Mouse (Mus musculus): ENCODE measurements around the gene Akap13.

Akap13 gene

DNA sequence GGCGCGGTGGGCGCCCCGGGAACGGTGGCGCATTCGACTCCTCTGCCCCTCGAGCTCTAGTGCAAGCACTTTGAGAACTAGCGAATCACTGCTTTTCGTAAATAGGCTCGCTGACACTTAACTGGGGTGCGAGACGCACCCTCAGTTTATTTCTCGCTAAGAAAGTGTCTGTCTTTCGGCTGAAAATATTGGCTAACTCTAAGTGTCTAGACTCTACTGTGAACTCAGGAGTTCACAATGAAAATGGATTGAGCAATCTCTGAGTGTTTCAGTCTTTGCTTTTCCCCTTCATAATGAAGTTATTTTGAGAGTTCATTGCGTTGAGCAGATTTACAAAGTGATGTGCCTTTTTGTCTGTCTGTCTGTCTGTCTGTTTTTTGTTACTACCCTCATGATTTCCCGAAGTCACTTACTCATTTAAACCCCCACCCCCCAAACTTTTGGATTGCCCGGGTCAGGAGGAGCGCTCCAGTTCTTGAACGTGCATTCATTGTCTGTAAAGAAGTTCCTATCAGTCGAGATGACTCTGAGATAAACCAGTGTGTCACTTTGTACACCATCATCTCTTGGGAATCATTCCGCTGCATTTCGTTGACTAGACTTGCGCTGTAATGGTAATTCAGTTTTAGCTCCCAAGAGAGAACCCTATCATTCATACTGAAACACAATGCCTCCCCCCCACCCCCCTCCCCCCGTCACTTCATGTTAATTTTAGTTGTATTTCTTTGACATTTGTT, 986 bp downstream of the Akap13 start:
- intact Hi-C loops (cut with DNase I), result loop anchor here (5.0 to 10.0 kb wide), 2 partner anchors 61 to 98 kb away; no protein-coding TSS in a partner anchor

DNA sequence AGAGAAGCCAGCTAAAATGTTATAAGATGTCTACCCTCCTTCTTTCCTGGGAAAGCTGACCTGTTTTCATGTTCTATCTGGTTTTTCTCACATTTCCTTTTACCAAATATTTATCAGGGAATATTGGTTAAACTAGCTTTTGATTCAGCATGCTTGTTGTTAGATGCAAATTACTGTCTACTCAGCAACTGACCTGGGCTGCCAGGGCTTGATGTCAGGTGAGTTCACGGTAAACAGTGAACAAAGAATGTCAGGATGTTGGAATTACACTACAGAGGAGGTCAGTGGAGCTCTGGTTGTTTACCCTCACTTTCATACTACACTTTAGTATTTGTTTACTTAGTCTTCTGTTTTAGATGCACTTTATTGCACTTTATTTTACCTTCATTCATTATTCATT, 5.0 kb downstream of the Akap13 start:
- intact Hi-C loops (cut with DNase I), result no loop called here

DNA sequence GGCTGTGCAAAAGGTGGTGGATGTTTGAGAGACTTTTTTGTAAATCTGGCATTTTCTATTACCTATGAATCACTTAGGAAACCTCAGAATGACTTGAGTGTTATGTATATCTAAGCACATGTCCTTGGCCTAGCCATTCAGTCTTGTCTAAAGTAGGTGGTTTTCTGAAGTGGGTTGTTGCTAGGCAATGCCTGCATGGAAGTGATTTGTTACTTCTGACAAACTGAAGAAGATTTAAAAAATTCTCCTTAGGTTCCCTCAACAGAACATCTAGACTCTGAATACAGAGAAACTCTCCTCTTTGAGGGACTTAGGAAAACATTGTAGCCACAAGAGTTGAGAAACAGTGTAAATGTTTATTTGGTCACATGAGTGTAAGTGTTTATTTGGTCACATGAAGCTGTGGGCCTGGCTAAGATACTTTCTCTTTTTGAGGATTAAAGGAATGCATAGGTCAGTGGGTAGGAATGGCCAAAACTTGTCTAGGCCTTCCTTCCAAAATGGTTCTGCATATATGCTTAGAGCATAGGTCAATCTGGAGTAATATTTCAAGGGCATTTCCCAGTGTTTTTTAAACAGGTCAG, 8.3 kb downstream of the Akap13 start:
- intact Hi-C loops (cut with DNase I), result no loop called here

DNA sequence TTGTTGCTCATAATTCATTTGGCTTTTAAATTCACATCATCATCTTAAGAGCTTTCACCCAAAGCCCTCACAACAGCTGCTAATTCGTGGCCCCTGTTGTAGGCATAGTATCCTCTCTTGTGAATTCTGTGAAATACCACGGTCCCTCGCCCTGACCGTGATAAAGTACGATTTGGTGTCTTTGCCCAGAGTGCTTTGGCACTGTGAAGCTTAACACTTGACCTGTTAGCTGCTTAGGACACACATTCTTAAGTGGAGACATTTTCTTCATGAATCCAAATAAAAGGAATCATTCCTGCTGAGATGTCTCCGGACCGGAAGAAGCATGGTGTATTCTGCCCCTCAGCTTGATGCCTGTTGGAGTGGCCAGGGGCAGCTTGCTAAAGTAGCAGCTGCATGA, 12.5 kb downstream of the Akap13 start:
- intact Hi-C loops (cut with DNase I), result no loop called here

DNA sequence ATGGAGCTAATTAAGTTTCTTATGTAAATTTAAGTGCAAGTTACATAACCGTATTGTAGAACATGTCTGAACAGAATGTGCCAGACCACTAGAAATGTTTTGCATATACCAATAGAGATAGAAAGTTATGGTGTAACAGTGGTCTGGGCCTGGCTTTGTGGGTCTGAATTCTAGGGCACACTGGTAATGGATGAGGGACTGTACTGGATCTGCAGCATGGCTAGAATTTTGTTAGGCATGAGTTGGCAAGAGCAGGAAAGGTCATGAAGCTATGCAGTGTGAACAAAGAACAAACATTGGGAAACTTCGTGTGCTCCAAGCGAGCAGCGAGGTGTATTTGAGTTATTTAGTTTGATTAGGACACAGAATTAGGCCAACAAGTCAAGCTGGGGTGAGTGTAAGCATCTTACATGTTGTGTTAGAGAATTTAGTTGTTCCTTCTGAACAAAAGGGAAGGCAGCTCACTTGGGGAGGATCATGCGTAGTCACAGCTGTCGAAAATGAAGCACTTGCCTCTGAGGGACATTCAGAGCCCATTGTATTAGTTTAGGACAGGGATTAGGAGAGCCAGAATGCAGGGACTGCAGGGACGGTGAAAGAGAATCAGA, 15.1 kb downstream of the Akap13 start:
- intact Hi-C loops (cut with DNase I), result no loop called here

DNA sequence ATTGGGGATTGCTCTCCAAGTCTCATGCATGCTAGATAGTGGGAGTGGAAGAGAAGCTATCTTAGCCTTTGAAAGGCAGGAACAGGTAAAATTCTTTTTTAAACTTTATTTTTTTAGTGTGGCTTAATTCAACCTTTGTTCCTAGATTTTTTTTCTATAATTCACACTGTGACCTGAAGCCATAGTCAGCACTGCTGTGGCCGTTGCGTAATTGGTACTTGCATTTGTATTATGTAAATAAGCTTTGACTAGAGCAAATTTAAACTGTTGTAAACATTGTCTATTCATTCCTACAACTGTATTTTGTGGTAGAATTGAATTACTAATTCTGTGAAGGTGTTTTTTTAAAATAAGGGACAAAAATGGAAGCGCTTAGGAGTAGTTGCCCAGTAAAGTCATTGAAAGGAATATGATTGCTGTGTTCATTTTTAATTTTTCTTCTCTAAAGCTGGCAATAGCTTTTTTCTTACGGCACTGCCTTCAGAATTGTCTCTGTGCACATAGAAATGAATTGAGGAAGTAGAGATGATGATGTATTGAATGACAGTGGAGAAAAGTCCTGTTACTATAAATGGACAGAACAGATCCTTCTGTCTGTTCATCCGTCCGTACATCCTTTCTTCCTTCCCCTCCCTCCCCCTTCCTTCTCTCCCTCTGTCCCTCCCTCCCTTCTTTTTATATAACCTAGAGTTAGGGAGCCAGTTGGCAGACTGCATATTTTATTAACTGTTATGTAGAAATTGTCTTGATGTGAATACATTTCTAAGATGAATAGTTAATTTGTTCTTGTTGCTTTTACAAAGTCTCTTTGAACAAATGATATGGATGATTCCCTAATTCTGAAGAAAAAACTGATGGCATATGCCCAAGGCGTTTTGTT, 17.2 kb downstream of the Akap13 start:
- intact Hi-C loops (cut with DNase I), result no loop called here

DNA sequence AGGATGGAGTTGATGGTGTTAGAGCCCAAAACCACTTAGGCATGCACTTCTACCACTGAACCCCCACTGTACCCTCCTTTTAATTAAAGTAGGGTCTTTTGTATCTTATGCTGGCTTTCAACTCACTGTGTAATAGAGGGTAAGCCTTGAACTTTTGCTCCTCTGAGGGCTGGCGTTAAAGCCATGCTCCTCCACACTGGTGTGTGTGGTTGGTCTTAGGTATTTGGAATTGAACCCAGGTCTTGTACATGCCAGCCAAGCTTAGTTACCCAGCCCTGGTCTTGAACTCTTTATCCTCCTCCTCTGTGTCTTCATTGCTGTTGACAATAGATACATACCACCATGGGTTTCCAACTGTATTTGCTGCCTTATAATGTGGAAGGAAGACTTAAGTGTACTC, 18.0 kb downstream of the Akap13 start:
- intact Hi-C loops (cut with DNase I), result no loop called here

DNA sequence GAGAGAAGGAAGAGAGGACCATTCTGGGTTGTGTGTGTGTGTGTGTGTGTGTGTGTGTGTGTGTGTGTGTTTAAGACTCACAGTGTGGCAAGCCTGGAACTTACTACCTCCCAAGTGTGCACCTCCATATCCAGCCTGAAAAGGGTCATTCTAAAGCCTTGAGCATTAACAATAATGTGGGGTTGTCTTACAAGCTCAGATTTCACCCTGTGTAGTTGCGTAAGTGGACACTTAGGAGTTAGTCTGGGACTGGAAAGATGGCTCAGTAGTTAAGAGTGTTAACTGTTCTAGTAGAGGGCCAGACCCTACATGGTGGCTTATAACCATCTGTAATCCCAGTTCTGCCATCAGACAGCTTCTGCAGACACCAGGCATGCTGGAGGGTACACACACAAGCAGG, 18.7 kb downstream of the Akap13 start:
- intact Hi-C loops (cut with DNase I), result no loop called here

DNA sequence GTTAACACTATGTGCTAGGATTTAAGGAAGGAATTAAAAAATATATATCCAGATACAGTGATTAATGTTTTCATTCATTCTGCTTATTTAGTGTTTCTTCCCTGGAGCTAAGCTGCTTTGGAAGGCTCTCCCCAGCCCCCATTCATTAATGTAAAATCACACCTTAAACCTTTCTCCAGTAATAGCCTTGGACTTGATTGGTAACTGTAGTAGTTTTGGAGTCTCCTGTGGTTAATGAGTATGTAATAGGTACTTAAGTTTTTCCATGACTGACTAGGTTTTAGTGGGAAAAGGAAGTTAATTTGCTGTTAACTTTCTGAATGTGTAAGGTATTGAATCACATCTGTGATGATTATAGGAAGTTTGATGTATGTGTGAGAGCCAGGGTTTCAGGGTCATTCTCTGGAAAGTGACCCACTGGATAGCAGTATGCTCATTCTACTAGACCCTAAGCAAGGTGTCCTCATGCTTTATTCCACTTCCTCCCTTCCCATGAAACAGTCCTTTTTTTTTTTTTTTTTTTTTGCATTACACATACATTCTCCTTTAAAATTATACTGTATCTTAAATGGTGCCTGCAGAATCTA, 19.3 kb downstream of the Akap13 start:
- intact Hi-C loops (cut with DNase I), result no loop called here

DNA sequence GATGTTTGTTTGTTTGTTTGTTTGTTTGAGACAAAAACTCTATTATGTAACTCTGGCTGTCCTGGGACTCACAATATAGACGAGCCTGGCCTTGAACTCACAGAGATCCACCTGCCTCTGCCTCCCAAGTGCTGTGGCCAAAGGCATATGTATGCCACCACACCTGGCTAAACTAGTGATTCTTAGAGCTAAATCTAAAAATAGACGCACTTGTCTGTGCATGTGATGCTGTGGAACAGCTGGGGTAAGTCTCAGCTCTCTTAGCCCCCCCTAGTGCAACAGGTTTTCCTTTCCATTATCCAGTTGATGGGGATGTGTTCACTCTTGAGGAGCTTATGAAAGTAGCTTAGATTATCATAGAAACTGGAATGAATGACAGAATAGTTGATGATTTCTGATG, 22.7 kb downstream of the Akap13 start:
- intact Hi-C loops (cut with DNase I), result no loop called here

DNA sequence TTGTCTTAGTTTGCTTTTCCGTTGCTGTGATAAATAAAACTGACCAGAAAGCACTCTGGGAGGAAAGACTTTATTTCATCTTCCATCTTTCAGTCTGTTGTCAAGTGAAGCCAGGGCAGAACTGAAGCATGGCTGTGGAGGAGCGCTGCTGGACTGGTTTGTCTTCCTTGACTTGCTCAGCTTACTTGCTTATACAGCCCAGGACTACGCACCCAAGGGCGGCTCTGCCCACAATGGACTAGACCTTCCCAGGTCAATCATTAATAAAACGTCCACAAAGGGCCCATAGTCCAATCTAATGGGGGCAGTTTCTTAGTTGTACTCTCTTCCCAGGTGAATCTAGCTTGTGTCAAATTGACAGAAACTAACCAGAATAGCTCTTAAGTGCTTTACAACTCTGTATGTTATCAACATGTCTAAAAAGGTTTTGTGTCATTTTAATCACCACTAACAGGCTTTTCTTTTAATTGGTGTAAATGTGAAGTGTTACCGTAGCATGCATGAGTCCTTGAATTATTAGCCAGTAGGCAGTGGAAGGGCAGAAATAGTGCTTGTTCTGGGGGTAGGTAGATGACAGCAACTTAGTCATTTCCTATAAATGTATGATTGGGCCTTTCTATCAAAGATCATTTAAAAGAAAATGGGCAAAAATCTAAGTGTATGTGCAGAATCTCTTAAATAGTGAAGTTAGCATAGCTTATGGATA, 25.5 kb downstream of the Akap13 start:
- intact Hi-C loops (cut with DNase I), result no loop called here

DNA sequence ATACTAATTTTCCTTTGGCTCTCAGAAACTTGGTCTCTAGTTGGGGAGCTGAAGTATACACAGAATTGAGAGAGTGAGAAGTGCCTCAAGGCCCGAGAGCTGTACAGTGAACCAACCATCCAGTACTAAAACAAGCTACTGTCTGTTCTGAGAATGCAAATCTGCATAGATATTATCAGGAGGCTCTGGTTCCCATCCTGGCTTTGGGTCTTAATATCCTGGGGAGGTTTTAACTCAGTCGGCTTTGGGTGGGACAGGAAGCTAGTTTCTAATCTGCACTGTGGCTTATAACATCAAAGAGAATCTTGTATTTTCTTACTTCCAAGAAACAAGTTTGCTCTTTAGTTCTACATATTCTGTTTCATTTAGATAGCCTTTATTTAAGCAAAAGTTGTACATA, 30.7 kb downstream of the Akap13 start:
- intact Hi-C loops (cut with DNase I), result no loop called here

DNA sequence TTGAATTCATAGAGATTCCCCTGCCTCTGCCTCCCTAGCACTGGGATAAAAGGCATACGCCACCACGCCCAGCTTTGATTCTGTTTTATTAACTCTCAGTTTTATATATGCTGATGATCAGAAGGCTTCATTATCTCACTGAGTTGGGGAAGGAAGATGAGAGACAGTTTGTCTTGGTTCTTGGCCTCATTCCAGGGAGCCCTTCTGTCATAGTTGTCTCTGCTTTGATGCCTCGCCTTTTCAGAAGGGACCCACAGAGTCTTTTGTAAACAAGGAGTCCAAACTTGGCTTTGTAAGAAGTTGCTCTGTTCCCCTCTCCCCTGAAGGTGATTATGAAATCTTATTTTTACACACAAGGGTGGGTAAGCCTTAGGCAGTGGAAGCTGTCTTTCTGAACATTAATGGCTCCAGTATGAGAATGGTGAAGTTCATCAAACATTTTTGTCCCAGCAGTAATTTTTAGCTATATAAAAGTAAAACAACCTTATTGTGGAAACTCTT, 40.7 kb downstream of the Akap13 start:
- intact Hi-C loops (cut with DNase I), result no loop called here

DNA sequence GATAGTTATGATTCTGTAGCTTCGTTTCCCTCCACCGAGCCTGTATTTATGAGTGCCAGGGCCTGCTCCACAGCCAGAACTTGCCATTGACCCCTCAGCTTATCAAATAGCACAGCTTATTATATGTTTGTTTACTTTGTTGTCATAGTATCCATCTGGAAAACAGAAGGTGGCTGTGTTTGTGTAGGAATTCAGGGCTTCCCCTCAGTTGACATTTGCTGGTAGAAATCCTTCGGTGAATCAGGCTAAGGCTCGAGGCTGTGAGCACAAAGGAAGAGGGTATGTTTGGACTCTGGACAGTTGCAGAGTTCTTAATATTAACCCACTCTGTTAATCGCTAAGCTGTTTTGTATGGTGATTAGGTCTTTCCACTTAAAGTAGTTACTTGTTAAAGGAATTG, 43.3 kb downstream of the Akap13 start:
- intact Hi-C loops (cut with DNase I), result no loop called here

DNA sequence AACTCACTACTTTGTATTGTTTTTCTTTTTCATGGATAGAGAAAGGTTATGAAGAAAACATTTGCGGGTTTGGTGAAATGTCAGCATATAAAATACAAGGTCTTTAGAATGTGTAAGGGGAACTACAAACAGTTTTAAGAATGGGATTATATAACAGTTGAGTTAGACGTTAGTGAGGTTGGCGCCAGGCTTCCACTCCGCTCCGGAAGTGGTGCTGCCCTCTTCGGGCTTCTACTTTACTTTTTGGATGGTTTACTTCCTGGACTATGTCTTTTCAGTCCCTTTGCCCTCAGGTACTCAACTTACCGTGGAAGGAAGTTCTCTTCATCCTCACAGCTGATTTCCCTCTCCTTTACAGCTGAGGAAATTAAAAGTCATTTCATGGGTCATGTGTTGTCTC, 43.9 kb downstream of the Akap13 start:
- intact Hi-C loops (cut with DNase I), result no loop called here

DNA sequence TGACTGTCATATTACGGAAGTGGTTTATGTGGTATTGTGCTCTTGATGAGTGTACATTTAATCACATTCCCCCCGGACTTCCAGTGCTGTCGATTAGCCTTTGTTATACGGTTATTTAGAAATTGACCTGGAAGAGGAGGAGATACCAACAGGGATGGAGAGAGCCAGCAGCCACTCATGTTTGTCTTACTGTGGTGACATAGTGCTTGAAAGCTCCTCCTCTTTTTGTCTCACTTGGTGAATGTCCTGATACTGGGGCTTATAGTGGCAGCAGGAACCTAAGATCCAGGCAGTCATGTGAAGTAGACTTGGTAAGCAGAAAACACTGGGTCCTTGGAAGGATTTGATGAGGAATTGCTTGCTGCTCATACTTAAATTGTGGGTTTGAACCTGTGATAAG, 44.8 kb downstream of the Akap13 start:
- intact Hi-C loops (cut with DNase I), result no loop called here

DNA sequence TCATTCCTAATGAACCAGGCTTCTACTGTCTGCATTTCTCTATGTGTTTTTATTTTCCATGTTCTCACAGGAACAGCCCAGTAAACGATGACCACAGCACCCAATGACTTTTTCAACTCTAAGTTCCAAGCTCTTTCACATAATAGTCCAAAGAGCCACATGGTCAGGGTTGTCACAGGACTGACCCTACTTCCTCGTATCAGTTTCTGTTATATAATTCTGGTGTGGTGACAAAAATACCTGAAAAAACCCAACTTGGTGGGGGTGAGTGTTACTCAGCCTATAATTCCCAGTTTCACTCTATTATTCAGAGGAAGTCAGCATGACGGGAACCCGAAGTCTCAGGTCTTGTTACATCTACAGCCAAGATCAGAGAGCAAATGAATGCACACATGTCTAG, 45.5 kb downstream of the Akap13 start:
- intact Hi-C loops (cut with DNase I), result no loop called here

DNA sequence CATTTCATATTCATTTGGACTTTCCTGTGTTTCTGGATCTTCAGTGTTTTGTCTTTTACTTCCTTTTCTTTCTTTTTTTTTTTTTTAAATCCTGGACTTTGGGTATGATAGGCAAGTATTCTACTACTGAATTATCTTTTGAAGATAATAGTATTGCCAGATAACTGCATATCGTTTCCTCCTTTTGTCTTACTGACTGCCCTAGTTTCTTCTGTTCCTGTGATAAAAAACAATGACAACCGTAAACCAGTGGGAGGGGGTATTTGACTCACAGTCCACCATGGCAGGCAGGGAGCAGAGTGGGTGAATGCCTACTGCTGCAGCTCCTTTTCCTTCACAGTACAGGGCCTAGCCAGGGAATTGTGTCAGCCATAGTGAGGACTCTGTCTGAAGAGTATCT, 49.2 kb downstream of the Akap13 start:
- intact Hi-C loops (cut with DNase I), result no loop called here

DNA sequence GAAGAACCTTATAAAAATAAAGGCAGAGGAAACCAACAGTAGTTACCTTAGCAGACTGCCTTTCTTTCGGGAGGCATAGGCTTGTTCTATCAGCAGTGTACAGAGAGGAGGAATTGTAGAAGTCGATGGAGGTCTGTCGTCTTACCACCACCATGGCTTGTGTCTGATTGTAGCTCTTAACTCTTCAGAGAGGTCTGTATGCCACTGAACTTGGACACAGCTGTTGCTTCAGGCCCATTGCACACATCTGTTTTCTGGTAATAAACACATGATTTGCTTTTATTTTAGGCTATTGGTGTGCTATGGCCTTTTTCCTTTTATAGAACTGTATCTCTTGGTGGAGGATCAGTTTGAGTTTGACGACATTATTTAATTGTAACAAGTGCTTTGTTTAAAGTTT, 51.3 kb downstream of the Akap13 start:
- intact Hi-C loops (cut with DNase I), result no loop called here

DNA sequence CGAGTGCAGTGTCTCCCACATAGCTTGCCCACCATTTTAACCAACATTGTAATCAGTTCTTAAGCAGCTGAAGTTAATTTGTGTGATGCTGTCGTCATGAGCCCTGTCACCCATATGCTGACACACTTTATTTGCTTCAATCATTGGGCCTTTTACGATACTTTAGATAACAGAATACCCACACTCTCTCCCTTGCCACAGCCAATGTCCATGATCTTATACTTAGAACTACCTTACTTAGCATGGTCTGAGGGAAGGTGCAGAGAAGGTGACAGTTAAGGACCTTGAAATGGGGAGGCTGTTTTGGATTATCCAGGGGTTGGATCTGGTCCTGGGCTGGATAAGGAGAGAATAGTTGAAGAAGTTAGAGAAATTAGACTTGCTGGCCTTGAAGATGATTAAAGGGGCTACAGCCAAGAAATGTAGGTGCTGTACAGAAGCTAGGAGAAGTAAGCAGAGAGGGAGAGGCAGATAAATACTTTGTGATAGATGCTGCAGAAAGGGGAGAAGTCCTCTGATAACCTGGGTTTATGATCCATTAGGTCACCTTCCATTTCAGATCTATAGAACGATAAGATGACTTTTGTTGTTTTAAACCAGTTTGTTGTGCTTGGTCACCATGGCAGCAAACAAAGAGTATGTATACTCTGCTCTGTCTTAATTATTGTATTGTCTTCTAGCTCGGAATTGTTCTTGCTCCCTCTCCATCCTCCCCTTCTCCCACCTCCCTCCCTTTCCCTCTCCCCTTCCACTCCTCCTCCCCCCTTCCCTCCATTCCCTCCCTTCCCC, 53.9 kb downstream of the Akap13 start:
- intact Hi-C loops (cut with DNase I), result no loop called here
